Mouse (Mus musculus) CD4-positive, CD25-positive, alpha-beta regulatory T cell, adult 4 months (primary cell): Measurements from ENCODE around the gene Olfr893. TPM values are rescaled to one million over a fixed set of nuclear protein-coding genes. Genes with fewer than 3 reads are reported as not detected.
"Not testable (repeated sequence)": the region's sequence is repeated elsewhere in the genome, so short reads cannot be mapped to it uniquely, and the experiment has no call there.

ENCODE experiments used
- ATAC-seq: one replicate; pipeline ENCODE4 v1.8.0; 2017
- polyA plus RNA-seq, 2 experiments: library from polyadenylated mRNA; unstranded; fragments of 100-300 nt; shearing (Covaris generic); gene quantifications; one replicate each; pipeline ENCODE4 v1.2.1; 2017

Gene Olfr893
- polyA plus RNA-seq: not detected

- no peak for ATAC-seq
Measured at GRCm38 (mm10) chr9:38208065-38208464, at the start of gene Olfr893. Gene Olfr893, plus strand, starts transcription at chr9:38208365.

- not testable (repeated sequence) for ATAC-seq
Measured at GRCm38 (mm10) chr9:38168341-38168740, 39.8 kb upstream of the Olfr893 start.

GRCm38 (mm10) chr9:38180721-38181120 is 27.4 kb upstream of the Olfr893 start, which contains the start of gene Olfr891:
Gene Olfr891, minus strand, starts transcription at chr9:38180821.
- no peak for ATAC-seq

GRCm38 (mm10) chr9:38217755-38218154 is 9.6 kb downstream of the Olfr893 start, which contains the start of gene Olfr894:
Gene Olfr894, plus strand, starts transcription at chr9:38218055.
- no peak for ATAC-seq

DNA sequence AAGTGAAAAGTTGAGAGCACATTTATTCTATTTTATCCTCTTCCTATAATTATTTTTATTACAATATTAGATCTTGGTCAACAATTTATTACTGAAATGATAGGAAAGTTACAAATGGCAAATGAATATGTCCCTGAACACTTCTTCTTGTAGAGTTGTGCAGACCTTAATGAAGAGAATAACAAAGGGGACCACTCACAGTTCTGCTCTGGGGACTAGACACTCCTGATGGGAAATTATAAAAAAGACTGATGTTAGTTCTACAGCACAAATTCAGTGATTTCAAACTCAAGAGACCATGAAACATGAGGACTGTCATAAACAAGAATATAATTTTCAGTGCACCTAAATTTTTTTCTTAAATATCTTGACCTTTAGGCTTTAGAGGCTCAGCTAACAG is 44.3 kb downstream of the Olfr893 start, which contains the start of gene Olfr143:
TSS of gene Olfr143 (plus strand) at position 301 of the 400 bp plus-strand sequence.
- ATAC-seq: no peak

Other genes starting within 250 kb of the Olfr893 start
- gene Olfr881, start 216.5 kb upstream of the Olfr893 start, polyA plus RNA-seq: not detected
- not detected for gene Olfr883, start 182.6 kb upstream of the Olfr893 start, polyA plus RNA-seq
- gene Olfr884, start 161.8 kb upstream of the Olfr893 start, polyA plus RNA-seq: not detected
- not detected for gene Olfr885, start 147.0 kb upstream of the Olfr893 start, polyA plus RNA-seq
- gene Olfr887, start 124.3 kb upstream of the Olfr893 start, polyA plus RNA-seq: not detected
- not detected for gene Olfr888, start 100.2 kb upstream of the Olfr893 start, polyA plus RNA-seq
- gene Olfr889, start 93.2 kb upstream of the Olfr893 start, polyA plus RNA-seq: under 1 TPM in 1 of 2 experiments, not detected in 1; 0.11 TPM
- gene Olfr890, start 65.8 kb upstream of the Olfr893 start, polyA plus RNA-seq: under 1 TPM in 1 of 2 experiments, not detected in 1; 0.24 TPM
- gene Olfr891, start 27.5 kb upstream of the Olfr893 start, polyA plus RNA-seq: not detected
- gene Olfr894, start 9.7 kb downstream of the Olfr893 start, polyA plus RNA-seq: not detected
- not detected for gene Olfr143, start 44.4 kb downstream of the Olfr893 start, polyA plus RNA-seq
- not detected for gene Olfr895, start 59.5 kb downstream of the Olfr893 start, polyA plus RNA-seq
- gene Olfr896-ps1, start 82.7 kb downstream of the Olfr893 start, polyA plus RNA-seq: not detected
- gene Olfr25, start 120.7 kb downstream of the Olfr893 start, polyA plus RNA-seq: not detected
- not detected for gene Olfr898, start 140.0 kb downstream of the Olfr893 start, polyA plus RNA-seq
- not detected for gene Olfr250, start 158.5 kb downstream of the Olfr893 start, polyA plus RNA-seq
- gene Olfr251, start 168.7 kb downstream of the Olfr893 start, polyA plus RNA-seq: not detected
- gene Olfr147, start 193.3 kb downstream of the Olfr893 start, polyA plus RNA-seq: not detected
- gene Olfr901, start 221.1 kb downstream of the Olfr893 start, polyA plus RNA-seq: under 1 TPM in 1 of 2 experiments, not detected in 1; 0.12 TPM
- not detected for gene Olfr902, start 239.3 kb downstream of the Olfr893 start, polyA plus RNA-seq